Mouse (Mus musculus): ENCODE measurements around the gene Khdc3.
"Not testable (repeated sequence)": the region's sequence is repeated elsewhere in the genome, so short reads cannot be mapped to it uniquely, and the experiment has no call there.

The Khdc3 gene

DNA sequence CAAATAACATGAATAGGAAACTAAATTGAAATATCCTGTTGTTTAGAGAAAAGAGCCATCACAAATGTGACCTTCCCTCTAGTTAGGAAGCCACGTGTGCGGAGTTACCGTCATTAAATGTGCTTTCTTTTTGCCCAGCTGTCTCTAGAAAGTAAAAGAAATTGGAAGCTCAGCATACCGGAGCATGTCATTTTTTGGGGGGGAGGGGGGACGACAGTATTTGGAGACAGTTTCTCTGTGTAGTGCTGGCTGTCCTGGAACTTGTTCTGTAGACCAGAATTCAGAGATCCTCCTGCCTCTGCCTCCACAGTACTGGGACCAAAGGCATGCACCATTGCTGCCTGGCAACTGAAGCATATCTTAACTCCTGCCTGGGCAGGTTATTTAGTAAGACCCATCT, at the start of gene Khdc3:
TSS of gene Khdc3 (plus strand) at position 301 of the 400 bp plus-strand sequence.
- DNase-seq (ENCODE audit: low read depth): no peak

DNA sequence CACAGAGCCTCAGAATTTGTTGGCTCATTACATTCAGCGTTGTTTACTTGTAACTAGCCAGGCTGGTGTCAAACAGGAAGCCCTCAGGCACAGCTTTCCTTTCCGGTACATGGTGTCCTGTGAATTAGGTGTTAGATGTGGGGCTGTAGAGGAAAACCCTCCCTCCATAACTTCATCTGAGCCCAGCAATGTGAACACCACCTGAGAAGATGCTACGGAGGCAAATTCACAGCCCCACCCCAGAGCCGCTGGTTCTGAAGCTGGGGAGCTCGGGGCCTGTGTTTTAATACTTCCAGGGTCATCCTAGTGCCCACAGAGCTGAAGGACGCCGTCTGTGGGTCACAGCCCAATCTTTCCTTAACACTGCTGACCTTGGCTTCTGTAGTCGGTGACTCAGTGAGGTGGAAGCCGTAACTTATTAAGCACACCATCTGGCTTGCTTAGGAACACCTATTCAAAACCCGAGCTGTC, 46.2 kb upstream of the Khdc3 start:
- no peak for DNase-seq (ENCODE audit: low read depth)

DNA sequence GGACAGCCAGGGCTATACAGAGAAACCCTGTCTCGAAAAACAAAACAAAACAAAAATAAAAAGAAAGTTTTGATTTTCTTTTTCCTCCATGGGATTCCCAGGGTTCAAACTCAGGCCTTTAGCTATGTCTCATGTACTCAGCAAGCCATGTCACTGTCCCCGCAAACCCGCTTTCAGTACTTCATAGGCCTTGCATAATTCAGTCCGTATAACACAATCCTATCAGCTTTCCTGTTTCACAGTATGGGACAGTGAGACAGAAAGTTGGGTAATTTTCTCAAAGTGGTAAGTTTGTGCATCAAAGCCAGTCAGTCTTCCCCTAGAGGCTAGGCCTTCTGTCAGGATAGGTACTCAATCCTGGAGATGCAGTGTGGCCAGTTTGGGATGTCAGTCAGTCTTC, 42.4 kb upstream of the Khdc3 start:
- peak; percentile 47 for DNase-seq (ENCODE audit: low read depth)

DNA sequence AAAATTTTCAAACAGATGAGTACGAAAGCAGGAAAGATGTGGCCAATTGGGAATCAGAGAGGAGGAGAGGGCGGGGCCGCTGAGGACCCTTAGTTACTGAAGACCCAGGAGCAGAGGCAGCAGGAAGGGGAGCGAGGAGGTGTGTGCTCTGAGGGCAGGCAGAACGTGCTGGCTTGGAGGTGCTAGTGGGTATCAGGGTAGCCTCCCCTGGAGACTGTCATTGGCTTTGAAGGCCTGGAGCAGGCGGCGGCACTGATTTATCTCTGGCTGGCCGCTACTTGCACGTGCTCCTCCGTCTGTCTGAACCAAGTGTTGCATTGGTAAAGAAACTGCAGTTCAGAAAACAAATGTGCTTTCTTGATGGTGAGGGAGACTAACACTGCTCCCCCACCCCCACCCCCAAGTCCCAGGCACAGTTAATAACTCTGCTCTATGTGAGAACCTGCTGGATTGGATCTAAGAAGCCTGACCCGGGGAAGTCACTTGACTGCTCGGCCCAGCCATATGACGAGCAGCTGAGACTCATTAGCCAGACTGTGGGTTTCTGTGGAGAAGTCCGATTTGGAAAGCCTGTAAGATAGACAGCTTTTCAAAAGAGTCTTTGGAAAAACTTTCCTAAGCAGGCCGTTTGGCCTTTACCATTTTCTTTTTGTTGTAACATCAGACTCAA, 37.9 kb upstream of the Khdc3 start:
- no peak for DNase-seq (ENCODE audit: low read depth)

DNA sequence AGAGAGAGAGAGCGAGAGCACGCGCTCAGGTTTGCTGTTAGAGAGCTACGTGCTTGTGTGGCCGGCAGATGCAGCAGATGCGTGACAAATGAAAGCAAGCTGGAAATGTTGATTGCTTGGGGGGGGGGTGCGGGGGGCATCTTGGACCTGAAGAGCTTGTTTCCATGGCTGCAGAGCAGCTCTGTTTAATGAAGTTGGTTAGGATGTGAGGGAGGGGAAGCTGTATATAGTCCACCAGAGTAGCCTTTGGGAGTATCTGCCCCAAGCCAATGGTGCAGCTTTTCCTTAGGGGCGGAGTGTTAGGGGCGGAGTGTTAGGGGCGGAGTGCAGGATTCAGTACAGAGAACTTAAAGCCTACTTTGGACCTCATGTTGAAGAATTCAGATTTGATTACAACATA, 34.5 kb upstream of the Khdc3 start:
- DNase-seq (ENCODE audit: low read depth): no peak

DNA sequence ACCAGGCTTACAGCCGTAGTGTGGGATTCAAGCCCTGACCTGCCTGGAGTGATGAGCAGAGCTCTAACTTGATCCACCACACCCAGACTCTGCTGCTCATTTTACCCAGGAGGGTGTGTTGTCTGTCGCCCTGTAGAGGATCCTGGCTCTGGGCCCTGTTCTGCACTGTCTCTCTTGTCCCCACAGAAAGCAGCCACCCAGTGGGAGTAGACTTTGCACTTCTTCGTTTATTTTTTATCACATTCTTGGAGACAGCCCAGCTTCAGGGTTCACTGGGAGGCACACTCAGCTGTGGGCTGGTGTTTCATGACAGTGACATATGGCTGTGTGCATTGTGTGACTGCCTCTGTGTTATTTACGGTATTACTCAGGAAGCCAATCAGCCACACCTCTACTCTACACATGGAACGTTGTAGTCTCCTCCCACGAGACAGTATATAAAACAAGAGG, 33.4 kb upstream of the Khdc3 start:
- DNase-seq (ENCODE audit: low read depth): no peak

DNA sequence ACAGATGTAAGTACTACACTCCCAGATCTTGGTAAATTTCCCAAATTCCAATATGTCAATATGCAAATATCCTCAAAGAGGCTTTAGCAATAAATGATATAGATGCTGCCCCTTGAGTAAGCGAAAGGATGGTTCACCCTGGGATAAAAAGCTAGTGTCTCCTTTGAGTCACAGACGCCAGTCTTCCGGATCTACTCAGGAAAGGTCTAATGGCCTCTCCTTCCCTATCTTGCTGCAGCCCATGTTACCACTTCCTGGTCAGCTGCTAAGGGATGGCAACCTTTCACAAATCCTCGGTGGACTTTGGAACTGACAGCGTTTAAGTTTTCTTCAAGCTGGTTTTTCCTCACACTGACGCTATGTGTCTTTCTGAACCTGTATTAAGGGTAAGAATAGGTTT, 32.9 kb upstream of the Khdc3 start:
- peak; percentile 92 for DNase-seq (ENCODE audit: low read depth)

DNA sequence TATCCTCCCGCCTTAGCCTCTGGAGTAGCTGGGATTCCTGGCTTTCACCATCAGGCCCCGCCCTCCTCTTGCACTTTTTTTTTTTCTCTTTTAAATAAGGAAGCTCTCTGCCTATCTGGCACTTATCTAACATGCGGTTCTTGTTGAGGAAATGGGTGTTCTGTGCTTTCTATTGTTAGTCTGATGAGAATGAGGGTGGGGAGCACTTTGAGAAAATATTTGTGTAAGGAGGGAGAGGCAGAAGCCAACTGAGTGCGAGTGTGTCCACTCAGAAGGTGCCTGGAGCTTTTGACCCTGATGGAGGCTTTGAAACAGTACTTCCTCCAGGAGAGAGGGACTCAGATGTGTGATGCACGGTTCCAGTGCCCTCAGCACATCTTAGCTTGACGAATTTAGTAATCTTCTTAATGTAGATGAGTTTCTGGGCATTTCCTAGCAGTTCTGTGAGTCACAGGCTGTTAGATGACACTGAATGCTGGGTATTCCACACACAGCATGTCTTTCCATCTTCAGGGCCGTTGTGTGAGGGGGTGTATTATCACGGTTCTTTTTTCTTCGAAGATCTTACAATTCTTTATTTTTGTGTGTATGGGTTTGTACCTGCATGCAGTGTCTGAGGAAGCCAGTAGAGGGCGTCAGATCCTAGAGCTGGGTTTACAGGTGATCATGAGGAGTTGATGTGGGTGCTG, 30.5 kb upstream of the Khdc3 start:
- DNase-seq (ENCODE audit: low read depth): peak; percentile 89

DNA sequence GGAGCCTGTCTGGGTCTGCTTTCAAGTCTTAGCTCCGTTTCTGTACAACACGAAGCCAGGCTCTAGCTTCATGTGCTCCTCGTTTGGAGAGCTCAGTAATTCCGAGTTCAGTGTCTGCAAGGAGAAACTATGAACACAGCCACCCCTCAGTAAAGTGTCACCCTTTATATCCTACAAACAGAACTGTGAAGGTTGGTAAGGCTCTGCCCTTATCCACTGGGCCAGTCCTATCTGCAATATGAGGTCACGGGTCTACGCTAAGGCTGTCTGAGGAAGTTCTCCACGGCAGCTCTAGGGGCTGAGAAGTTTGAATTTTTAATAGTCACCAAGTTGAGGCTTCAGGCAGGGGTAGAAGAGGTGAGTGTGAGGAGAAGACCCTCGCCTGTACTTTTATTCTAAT, 29.2 kb upstream of the Khdc3 start:
- DNase-seq (ENCODE audit: low read depth): peak; percentile 26

DNA sequence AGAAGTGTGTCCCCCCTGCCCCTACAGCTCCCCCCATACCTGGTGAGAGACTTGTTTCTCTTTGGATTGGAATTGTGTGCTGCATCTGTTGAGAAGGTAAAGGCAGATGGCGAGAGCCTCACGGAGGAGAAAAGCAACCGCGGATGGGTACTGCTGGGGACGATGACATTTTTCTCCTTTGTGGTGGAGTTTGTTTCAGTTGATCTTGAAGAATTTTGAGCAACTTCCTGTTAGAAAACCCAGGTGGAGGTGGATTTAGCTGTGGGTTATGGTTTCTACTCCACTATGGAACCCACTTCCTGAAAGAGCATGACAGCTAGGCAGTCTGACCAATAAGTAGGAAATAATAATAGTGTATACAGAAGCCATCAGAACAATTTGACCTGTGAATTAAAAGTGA, 28.5 kb upstream of the Khdc3 start:
- DNase-seq (ENCODE audit: low read depth): peak; percentile 79

DNA sequence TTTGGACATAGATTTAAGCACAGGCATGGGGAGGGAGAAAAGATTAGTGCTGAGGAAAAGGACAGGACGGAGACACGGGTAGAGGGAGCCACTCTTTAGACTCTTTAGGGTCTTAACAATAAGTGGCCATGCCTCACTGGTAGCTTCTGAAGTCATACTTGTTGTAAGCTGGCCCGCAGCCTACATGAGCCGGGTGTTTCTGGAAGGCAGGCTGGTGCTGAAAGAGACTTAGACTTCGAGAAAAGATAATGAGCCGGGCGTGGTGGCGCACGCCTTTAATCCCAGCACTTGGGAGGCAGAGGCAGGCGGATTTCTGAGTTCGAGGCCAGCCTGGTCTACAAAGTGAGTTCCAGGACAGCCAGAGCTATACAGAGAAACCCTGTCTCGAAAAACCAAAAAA, 22.3 kb upstream of the Khdc3 start:
- DNase-seq (ENCODE audit: low read depth): not testable (repeated sequence)

DNA sequence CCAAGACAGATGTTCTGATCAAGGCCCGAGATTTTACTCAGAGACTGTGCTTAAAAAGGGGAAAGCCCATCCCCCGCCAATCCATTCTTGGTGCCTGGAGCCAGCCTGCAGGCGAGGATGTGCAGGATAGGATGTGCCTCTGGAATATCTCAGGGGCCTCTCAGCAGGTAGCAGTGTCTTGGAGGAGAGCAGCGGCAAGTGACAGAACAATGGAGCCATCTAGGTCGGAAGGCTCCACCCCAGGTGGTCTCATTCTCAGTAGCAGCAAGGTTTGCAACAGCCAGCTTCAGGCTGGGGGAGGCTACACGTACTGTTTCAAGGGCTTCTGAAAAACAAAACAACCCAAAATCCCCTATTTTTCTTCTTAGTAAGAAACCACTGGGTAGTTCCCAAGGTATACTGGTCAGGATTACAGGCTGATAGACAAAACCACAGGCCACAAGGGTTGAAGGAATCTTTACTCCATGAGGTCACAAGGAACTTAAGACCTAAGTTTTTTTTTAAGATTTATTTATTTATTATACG, 21.8 kb upstream of the Khdc3 start:
- peak; percentile 28 for DNase-seq (ENCODE audit: low read depth)

DNA sequence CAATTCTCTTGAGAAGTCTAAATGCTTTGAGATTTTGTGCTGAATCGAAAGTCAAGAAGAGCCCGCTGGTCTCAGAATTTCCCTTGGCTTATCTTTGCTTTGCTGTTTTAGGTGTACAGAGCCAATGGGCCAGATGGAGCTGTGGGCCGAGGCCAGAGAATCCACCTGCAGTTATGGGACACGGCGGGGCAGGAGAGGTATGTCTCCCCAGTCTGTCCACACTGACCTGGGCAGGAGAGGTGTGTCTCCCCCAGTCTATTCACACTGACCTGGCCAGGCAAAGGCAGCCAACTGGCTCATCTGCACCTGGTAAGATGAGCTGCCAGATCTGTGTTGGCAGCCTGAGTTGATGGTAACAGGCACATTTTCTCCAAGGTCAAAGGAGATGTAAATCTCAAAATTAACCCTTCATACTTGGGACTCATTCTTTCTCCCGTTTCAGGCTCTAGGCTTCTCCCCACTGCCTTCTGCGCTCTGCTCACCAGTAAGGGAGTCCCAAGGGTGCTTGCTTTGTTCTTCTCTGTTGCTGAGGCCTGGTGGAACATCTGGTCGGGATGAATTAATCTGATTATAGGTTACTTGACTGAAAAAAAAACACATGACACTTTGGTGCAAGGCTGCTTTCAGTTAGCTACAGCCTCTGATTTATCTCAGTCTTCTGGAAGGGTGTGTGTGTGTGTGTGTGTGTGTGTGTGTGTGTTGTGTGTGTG, 19.2 kb upstream of the Khdc3 start:
- no peak for DNase-seq (ENCODE audit: low read depth)

DNA sequence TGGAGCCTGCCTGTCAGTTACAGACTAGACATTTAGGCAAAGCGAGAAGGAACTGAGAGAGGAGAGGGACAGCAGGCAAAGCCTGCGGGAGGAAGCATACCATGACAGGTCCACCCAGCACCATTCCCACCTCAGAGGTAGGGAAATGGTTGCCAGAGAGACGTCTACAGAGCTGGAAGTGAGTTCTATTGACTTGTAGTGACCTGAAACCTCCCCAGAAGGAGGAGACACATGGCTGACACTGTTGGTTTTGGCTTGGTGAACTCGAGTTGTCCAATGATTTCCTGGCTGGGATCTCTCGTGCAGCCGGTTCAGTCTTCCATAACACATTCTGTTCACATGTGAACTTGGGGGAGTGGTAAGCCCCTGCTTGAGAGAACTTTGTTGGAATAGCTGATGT, 17.7 kb upstream of the Khdc3 start:
- DNase-seq (ENCODE audit: low read depth): no peak

DNA sequence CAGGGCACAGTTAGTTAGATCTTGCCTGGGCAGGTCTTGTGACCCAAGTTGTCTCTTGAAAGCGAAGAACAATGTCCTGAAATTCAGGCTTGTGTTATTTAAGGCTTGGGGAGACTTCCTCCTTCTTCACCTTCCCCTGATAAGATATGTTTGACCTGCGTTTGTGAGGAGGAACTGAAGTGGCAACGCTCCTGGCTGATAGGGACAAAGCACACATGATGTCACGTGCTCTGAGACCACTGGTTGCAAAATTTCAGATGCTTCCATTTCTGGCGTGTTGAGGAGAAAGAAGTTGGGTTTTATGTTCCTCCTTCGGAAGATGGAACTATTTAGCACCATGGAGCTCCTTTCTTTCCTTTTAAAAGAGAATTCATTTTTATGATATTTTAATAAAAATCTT, 15.8 kb upstream of the Khdc3 start:
- peak; percentile 74 for DNase-seq (ENCODE audit: low read depth)

DNA sequence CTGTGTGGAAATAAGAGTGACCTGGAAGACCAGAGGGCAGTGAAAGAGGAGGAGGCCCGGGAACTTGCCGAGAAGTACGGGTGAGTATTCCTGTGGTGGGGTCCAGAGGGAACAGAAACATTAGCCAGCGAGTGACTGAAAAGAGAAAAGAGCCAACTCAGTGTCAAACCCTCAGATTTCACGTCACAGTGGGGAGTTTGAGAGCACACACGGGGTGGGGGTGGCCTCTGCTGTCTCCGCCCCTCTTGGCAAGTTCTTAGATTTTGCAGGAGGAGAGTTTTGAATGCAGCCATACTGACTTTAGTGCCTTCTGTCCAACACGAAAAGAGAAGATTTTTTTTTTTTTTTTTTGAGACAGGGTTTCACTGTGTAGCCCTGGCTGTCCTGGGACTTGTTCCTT, 14.5 kb upstream of the Khdc3 start:
- no peak for DNase-seq (ENCODE audit: low read depth)

DNA sequence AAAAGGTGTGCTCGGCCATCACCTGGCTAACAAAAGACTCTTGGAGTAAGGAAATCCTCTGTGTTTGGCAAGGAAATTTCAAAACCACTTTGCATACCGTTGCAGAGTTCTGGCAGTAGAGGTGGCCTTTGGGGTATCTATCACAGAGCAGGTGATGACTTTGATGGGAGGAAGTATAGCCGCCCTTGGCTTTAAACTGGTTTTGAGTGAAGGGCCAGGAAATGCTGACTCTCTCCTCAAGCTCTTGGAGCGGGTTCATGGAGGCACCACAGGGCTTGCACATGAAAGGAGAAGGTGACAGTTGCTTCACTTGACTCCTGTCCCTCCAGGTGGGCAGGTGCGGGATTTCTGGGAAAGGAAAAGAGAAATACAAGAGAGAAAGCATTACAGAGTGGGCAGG, 14.1 kb upstream of the Khdc3 start:
- DNase-seq (ENCODE audit: low read depth): no peak

DNA sequence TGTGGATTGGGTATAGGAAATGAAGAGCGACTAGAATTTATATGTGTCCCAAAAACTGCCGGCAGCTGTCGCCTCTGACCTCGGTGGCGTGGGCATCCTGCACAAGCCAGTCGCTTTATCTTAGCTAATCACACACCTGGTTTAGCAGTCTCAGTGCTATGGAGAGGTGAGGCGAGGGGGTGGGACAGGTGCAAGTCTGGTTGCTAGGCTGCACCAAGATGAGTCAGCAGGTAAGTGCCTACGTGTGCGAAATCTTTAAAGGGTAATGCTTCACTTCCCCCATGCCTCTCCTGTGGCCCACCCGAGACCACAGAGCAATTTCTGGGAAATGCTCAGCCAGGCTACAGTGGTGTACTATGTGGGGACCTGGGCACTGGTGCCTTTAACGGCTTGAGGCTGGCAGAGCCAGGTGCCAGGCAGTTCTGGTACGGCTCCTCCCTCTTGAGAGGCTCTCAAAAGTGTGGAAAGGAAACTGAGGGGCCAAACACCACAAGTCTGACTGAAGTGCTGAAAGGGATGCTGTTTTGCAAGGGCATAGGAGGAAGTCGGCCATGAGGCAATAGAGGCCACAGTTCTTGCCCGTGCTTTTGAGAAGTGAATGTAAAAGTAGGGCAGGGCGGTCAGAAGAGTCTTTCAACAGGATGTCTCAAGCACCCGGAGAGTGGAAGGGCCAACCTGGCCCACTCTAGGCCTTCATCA, 12.3 kb upstream of the Khdc3 start:
- peak; percentile 89 for DNase-seq (ENCODE audit: low read depth)

DNA sequence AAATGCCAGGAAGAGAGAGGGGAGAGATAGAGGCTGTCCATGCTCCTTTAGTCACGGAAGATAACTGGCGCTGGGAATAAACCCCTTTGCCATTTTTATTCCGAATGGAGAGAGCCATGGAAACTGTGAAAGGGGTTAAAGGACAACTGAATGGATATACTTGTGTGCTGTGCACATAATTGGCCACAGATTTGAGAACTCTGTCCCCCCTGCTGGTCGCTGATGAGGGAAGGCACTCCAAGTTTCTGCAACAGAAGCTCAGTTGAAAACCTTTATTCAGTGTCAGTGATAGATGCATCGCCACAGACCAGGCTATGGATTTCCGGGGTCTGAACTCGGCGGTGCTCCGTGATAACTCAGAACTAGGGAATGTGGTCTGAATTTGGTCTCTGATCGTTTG, 11.5 kb upstream of the Khdc3 start:
- peak; percentile 31 for DNase-seq (ENCODE audit: low read depth)

DNA sequence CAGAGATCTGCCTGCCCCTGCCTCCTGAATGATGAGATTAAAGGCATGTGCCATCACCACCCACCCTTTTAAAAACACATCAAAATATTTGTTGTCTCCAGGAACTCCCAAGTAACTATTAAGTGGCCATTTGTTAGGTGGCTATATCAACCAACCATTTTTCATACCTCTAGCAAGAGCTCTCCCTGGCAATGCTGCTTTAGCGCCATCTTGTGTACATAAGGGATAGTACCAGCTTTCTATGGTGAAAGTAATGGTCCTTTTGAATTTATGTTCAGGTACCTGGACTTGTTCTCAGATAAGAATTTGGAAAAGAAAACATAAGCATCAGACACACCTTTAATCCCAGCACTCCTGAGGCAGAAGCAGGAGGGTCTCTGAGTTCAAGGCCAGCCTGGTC, 9.9 kb upstream of the Khdc3 start:
- DNase-seq (ENCODE audit: low read depth): peak; percentile 83

DNA sequence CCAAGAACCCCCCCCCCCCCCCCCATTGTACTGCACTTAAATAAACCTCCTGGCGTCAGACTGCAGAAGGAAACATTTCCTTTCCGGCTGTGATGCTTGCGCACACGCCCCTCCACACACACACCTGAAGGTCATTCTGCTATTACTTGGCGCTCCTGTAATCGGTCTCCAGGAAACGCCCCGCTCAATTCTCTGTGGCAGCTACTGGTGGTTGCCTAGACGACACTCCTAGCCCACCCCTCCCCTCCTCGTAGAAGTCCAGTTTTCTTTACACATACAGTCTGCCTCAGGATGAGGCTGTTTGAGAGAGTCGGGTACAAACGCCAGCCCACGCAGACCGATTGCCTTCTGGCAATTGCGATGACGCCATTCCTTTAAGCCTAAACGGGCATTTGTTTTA, 7.1 kb upstream of the Khdc3 start:
- DNase-seq (ENCODE audit: low read depth): no peak

DNA sequence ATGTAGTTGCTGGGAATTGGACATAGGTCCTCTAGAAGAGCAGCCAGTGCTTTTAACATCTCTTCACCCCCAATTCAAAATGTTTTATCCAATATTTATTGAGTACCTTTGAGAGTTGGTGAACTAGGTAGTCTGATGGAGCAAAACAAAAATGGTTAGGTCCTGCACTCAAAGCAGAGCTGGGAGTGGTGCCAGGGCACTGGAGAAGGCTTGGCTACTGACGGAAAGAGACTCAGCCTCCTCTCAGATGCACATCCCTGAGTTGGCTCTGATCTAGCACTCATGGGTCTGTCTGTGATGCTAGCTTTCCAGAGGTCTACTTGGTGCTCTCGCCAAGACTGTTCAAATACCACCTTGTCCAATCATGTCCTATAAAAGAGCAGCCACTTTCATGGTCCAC, 3.7 kb upstream of the Khdc3 start:
- DNase-seq (ENCODE audit: low read depth): no peak
